Mouse (Mus musculus) neural tube, embryonic 10.5 days (tissue): ENCODE measurements around the gene Taok3.
"Not testable (repeated sequence)": the region's sequence is repeated elsewhere in the genome, so short reads cannot be mapped to it uniquely, and the experiment has no call there.

Source experiments
- DNase-seq: peaks from one replicate; pipeline ENCODE4 v3.0.0-alpha.2; 2017; ENCODE audit warnings: low spot score; ENCODE audit errors: extremely low spot score

Gene Taok3

GRCm38 (mm10) chr5:117292547-117292946 lies 172.6 kb downstream of the Taok3 start:
- no peak for DNase-seq

- not testable (repeated sequence) for DNase-seq
Observed at GRCm38 (mm10) chr5:117293776-117294175, 173.8 kb downstream of the Taok3 start.

DNA sequence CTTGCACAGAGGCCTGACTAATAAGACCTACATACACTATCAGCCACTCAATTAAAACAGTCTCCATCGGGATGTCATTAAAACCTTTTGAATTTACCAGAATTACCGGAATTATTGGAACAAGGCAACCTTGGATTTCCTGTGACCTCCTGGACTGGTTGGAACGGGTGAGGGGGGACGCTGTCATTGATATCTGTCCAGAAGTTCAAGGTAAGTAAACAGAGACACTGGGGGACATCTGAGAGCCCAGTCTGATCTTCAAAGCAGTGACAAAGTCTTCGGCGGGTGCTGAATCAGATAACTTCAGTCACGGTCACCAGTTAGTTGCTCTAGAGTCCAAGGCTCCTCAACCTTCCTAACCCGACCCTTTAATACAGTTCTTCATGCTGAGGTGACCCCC lies 175.1 kb downstream of the Taok3 start:
- DNase-seq = no peak

DNA sequence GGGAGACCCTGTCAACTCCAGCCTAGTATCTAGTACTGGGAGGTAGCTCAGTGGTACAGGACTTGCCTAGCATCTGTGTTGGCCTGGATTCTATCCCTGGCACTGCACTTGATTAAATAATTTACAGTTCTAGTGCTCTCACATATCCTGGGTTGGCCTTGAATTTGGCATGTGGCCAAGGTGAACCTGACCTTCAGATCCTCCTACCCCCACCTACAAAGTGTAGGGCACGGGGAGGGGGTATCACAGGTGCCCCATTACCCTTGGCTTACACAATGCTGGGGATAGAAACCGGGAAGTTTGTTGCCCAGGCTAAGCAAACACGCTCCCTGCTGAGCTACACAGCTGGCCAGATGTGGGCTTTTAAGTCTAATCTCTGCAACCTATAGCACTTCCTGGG lies 183.0 kb downstream of the Taok3 start:
- DNase-seq = no peak

GRCm38 (mm10) chr5:117303691-117304579 lies 184.0 kb downstream of the Taok3 start:
- no peak for DNase-seq

- peak; percentile 59 for DNase-seq
Observed at GRCm38 (mm10) chr5:117304947-117305346, 185.0 kb downstream of the Taok3 start.

- DNase-seq = no peak
Observed at GRCm38 (mm10) chr5:117305754-117306153, 185.8 kb downstream of the Taok3 start.

- DNase-seq = no peak
Observed at GRCm38 (mm10) chr5:117306826-117307225, 186.9 kb downstream of the Taok3 start.

DNA sequence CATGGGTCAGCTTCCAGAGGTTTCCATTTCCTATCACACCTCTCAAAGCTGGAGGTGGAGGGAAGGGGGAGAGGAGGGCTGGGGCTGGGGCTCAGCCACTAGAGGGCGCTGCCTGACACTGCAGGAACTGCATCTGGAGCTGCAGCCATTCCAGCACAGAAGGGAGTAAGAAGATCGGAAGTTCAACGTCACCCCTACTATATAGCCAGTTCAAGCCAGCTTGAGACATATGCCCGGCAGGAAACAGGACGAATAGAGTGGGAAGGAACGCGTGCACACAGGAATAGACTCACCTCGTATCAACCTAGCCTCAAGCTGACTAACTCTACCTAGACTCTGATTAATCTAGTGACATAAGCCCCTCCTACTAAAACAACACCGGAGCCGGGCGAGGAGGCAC lies 187.8 kb downstream of the Taok3 start:
- peak; percentile 51 for DNase-seq

- no peak for DNase-seq
Observed at GRCm38 (mm10) chr5:117313420-117313819, 193.5 kb downstream of the Taok3 start.

GRCm38 (mm10) chr5:117313909-117314308 lies 194.0 kb downstream of the Taok3 start:
- DNase-seq = no peak

DNA sequence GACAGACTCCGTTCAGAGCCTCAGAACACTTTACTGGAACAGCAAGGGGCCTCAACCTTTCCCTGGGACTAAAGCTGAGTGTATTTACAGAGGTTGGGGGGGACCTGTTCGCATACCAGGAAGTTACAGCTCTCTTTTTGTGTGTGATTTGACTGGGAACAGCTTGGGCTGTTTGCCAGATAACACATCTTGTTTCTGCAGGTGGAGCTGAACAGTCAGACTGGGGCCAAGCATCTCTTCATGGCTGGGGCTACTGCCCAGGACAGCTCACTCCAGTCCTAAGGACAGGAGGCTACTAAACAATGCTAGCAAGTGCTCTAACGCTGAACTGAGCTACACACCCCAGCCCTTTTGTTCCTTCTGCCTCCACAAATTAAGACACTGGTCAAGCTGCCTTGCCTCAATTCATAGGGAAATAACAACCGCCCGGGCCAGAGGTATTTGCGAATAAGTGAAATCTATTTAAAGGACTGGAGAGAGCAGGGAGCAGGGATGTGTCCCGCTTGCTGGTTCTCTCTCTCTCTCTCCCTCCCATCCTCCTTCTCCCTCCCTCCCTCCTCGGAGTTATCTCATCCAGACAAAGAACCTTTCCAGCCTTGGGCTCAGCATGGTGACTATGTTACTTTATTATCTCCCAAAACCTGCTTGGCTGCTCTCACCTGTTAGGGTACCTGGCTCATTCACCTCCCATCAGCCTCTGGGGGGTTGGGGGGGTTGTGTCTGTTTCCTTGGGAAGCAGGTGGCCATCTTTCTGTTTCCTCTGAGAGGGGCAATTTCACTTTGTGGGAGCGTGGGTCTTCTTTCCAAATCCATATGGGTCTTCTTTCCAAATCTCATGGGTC lies 194.9 kb downstream of the Taok3 start:
- no peak for DNase-seq

GRCm38 (mm10) chr5:117318741-117319629 lies 199.1 kb downstream of the Taok3 start, which contains the start of gene Vsig10:
TSS of gene Vsig10 (plus strand) at chr5:117319083.
- DNase-seq = peak; percentile 77

DNA sequence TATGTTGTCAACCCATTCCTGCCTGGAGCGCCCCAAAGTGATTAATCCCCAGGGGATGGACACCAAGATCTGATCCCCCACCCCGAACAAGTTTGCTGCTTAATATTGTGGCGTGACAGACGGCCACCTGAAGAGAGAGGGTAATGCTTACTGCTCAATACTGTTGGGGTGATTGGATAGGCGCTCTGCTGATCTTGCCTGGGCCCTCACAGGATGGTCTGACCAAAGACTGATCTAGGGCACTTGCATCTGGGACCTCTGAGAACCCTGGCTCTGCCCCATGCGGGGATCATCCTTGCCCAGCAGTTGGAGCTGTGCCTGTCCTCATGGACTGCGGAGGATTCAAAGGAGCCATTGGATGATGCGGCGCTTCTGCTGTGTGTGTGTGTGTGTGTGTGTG lies 203.8 kb downstream of the Taok3 start:
- DNase-seq = no peak
